Mouse (Mus musculus): Measurements from ENCODE around the gene Ppp1r36.
A peak's percentile ranks its signal among the peaks of the same experiment; 100 is the strongest.

Gene Ppp1r36

DNA sequence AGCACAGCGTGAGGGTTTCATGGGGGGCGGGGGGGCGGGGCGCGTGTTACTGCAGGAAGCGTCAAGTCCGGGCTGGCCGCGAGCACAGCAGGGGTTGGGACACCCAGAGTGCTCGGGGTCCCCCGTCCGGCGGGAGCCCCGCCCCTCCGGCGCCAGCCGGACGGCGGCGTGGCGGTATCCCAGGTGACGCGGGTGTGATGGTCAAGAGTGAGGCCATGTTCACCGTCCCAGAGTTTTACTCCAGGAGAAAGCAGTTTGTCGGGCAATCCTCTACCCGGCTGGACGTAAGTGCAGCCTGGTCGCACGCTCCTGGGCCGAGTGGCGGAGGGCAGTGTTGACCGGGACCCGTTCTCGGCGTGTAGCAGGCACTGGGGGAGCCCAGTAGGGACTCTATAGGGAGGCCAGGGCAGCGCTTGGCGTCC, at the start of gene Ppp1r36:
Gene Ppp1r36, plus strand, starts transcription at position 106 of the 422 bp plus-strand sequence.
- peak in 1 of 2 experiments; percentile 9 for DNase-seq

DNA sequence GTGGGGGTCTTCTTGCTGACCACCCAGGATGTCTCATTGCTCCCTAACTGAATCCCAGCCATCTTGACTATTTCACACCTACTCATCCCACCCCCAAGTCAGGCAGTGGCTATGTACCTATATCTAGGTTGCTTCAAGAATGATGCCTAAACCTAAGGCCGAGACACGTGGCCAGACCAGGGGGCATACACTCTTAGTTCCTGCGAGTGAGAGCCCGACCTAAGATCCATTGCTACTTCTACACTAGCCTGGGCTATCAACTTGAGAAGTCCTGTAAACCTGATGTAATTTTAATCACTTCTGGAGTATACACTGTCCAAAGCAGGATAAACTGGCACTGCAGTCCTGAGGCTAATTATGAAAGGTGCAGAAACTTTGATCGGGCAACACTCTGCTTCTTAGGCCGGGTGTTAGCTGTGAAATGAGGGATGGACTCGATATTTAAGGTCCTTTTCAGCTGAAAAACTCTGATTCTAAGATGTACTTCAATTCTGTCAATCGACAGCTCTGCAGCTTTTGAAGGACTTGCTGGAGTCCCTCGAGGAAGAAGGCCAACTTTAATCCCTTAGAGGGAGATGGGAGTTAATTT, 49.0 kb upstream of the Ppp1r36 start:
- DNase-seq = peak in 1 of 2 experiments; percentile 25

GRCm38 (mm10) chr12:76368790-76369205, 48.5 kb upstream of the Ppp1r36 start:
- DNase-seq = no peak

GRCm38 (mm10) chr12:76369206-76369977, 47.9 kb upstream of the Ppp1r36 start, which contains the start of gene Zbtb25:
TSS of gene Zbtb25 (minus strand) at chr12:76369602.
- DNase-seq = peak; percentile 89 to 90

GRCm38 (mm10) chr12:76369978-76370830, 47.1 kb upstream of the Ppp1r36 start, which contains the start of gene Zbtb1:
TSS of gene Zbtb1 (plus strand) at chr12:76370266.
- peak; percentile 86 to 87 for DNase-seq

DNA sequence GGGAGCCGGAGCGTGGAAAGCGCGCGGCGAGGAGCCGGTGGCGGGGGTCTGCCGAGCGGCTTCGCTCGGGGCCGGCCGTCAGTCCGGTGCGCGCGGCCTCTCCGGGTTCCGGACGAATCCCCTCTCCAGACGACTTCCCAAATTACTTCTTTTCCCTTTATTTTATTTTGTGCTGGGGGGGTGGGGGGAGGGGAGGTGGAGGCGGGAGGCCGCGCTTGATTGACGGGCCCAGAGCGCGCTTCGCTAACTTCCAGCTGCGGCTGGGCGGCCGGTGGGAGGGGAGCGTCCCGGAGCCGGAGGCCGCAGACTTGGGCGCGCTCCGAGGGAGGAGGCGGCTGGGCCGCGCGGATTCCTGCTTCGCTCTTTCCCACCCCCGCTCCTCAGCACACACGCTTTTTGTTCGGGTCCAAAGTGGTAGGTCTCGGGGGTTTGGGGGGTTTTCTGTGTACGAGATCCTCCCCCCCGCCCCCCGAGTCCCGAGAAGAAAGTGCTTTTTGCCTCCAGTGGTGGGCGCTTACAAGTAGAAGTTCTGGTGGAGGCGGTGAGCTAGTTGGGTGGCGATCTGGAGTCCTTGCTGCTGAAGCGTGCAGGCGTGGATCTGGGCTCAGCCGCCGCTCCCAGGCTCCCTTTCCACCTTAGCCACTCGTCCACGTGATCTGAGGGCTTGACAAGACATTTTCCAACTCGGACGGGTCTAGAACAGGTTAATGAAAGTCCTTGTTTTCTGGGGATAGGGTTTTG, 46.3 kb upstream of the Ppp1r36 start:
- peak; percentile 78 to 80 for DNase-seq

DNA sequence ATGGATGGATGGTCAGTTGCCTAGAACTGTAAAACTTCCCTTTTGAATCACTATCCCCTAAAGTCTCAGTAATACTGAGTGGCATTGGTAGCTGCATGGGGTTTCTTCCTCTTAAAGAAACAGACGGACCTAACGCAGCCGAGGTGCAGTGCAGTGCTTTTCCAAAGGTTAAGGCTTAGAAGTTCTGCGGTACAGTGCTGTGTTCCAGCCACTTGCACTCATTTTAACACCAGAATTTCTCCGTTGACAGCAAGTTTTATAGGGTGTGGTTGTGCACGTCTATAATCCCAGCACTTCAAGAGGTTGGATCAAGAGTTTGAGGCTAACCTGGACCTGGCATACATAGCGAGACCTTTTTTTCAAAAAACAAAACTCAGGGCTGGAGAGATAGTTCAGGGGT, 45.3 kb upstream of the Ppp1r36 start:
- no peak for DNase-seq

GRCm38 (mm10) chr12:76372881-76373818, 44.2 kb upstream of the Ppp1r36 start:
- DNase-seq = peak; percentile 66

DNA sequence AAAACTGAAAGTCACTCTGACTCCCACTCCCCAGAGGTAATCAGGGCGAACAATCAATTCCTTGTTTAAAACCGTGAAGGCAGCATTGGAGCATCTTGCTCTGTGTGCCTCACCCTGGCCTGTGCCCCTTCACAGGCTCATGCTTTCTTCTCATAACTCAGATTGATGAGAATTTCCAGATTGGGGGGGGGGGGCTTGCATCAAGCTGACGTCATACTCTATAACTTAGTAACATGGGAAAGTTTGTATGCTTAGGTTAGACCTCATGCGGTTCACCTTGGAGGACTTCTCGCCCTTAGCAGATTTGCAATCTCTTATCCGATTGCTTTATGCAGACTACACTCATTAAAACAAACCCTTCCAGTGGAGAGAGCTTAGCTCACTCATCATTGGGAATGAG, 43.3 kb upstream of the Ppp1r36 start:
- DNase-seq = no peak

DNA sequence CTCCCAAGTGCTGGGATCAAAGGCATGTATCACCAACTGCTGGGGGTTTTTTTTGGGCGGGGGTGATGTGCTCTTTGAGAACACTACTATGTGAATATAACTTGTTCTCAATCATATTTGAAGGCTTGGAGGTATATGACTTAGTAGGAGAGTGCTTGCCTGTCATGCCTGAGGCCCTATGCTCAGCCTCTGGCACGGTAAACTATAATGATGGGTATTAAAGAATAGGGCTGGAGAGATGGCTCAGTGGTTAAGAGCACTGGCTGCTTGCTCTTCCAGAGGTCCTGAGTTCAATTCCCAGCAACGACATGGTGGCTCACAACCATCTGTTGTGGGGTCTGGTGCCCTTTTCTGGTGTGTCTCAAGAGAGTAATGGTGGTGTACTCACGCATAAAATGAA, 42.4 kb upstream of the Ppp1r36 start:
- no peak for DNase-seq

GRCm38 (mm10) chr12:76375506-76375905, 41.8 kb upstream of the Ppp1r36 start:
- DNase-seq = no peak

- DNase-seq = peak; percentile 65 to 68
These were observed 40.7 kb upstream of the Ppp1r36 start for GRCm38 (mm10) chr12:76376649-76377048.

DNA sequence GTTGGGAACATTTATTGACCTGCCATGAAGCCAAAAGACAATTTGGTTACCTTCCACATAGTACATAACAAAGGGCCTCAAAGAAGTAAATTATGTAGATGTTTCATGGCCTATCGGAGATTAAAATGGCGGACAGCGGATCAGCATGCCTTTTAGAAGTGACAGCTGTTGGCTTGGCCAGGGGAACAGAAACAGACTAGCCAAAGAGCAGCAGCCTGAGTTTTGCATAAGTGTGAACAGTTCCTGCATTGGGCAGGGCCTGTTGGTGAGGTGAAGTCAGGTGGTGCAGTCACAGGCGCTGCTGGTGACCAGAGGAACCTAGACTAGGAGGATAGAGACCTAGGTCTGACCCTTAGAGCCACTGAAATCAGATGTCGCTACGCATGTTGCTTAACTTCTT, 40.3 kb upstream of the Ppp1r36 start:
- peak; percentile 57 to 59 for DNase-seq

DNA sequence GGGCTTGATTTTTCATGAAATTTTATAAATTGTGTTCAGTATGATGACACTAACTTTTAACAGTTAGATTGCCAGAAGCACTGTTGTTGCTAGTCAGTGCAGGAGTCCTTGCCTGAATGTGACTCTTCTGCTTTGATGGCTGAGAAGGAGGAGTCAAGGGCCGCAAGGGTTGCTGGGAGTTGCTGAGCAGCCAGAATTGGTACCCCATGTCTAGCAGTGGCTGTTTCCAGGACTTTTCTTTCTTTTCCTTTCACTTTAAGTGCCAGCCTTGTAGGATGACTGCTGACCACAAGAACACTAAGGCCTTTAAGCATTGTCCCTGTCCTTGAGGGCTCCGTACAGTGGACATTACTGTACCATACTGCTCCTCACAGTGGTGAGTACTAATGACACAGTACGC, 39.6 kb upstream of the Ppp1r36 start:
- no peak for DNase-seq

GRCm38 (mm10) chr12:76378556-76378955, 38.8 kb upstream of the Ppp1r36 start:
- no peak for DNase-seq

DNA sequence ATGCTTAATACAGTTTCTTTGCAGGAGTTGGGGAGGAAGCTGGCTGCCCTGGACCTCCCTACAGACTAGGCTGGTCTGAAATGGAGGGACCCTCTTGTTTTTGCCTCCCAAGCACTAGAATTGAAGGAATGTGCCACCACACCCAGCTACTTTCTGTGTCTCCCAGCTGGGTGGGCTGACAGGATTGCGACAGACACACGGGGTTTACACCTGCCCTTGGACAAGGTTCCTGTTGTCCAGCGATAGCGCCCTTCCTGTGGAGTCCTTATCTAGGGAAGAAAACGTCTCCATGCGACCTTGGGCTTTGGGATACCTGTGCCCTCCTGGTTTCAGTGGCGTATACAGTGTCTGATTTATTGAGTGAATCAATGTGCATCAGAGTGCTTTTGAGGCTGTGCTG, 37.2 kb upstream of the Ppp1r36 start:
- no peak for DNase-seq

DNA sequence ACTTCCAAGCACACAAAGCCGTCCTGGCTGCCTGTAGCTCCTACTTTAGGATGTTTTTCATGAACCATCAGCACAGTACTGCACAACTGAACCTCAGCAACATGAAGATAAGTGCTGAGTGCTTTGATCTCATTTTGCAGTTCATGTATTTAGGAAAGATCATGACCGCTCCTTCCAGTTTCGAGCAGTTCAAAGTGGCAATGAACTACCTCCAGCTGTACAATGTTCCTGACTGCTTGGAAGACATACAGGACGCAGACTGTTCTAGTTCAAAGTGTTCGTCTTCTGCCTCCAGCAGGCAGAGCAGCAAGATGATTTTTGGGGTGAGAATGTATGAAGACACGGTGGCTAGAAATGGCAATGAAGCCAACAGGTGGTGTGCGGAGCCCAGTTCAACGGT, 32.0 kb upstream of the Ppp1r36 start:
- DNase-seq = no peak

- DNase-seq = no peak
These were observed 28.5 kb upstream of the Ppp1r36 start for GRCm38 (mm10) chr12:76388794-76389193.

DNA sequence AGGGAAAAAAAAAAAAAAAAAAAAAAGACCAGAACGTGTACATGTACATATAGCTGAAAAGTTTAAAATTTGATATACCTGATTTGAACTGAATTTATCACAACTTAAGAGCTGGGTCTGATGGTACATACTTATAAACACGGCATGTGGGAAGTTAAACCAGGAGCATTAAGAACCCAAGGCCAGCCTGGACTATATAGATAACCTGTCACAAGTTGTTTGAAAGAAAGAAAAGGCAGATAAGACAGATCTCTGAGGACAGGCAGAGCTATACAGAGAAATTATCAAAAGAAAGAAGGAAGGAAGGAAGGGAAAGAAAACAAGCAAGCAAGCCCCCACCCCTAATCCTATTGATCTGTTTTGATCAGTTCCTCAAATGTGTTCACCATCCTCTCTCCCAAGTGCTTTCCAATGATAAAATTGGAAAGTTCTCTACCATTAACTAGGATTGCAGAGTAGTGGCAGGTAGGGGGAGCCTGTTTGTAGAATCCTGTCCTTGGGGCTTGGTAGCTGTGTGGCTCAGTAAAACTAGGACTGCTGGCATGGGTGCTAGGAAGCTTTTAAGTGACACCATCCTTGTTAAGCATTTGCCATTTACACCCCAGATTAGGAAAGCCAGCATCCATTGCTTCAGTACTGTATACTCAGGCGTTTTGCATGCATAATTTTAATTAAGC, 25.6 kb upstream of the Ppp1r36 start:
- no peak for DNase-seq

GRCm38 (mm10) chr12:76392979-76393378, 24.4 kb upstream of the Ppp1r36 start:
- no peak for DNase-seq

- no peak for DNase-seq
These were observed 20.1 kb upstream of the Ppp1r36 start for GRCm38 (mm10) chr12:76397281-76397680.

Measured in B cell, adult 2 months (primary cell).